Mouse (Mus musculus) spleen, postnatal 4 days (tissue): ENCODE measurements at regions not wholly inside any gene's neighbourhood (a gene's known extent, or its start where the extent isn't known, plus 50 kb on each side); places are given as distances from the start of the nearest gene placed in this dataset.

ENCODE experiments used
- DNase-seq, 2 experiments: peaks; one replicate each; pipeline ENCODE4 v3.0.0; 2022; ENCODE audit warnings: low spot score in 2 of 2

GRCm38 (mm10) chr13:10527251-10527650 lies 166.6 kb upstream of the Chrm3 start:
- DNase-seq: no peak

- no peak for DNase-seq
Measured at GRCm38 (mm10) chr13:10526470-10527207, 166.0 kb upstream of the Chrm3 start.

GRCm38 (mm10) chr13:10504211-10504610 lies 143.6 kb upstream of the Chrm3 start:
- no peak for DNase-seq

- DNase-seq: no peak
Measured at GRCm38 (mm10) chr13:10455323-10455722, 94.7 kb upstream of the Chrm3 start.

GRCm38 (mm10) chr13:10454667-10455066 lies 94.0 kb upstream of the Chrm3 start:
- no peak for DNase-seq

- no peak for DNase-seq
Measured at GRCm38 (mm10) chr13:10451057-10451456, 90.4 kb upstream of the Chrm3 start.

- no peak for DNase-seq
Measured at GRCm38 (mm10) chr13:10449502-10449901, 88.9 kb upstream of the Chrm3 start.

- no peak for DNase-seq
Measured at GRCm38 (mm10) chr13:10447806-10448205, 87.2 kb upstream of the Chrm3 start.

- DNase-seq: no peak
Measured at GRCm38 (mm10) chr13:10445679-10446078, 85.0 kb upstream of the Chrm3 start.
